Mouse (Mus musculus): Measurements from ENCODE around the gene Frrs1. TPM values are rescaled to one million over a fixed set of nuclear protein-coding genes. Genes with fewer than 3 reads are reported as not detected.
A peak's percentile ranks its signal among the peaks of the same experiment; 100 is the strongest.

Gene Frrs1
- polyA plus RNA-seq, 1 experiment: 49.7 TPM

DNA sequence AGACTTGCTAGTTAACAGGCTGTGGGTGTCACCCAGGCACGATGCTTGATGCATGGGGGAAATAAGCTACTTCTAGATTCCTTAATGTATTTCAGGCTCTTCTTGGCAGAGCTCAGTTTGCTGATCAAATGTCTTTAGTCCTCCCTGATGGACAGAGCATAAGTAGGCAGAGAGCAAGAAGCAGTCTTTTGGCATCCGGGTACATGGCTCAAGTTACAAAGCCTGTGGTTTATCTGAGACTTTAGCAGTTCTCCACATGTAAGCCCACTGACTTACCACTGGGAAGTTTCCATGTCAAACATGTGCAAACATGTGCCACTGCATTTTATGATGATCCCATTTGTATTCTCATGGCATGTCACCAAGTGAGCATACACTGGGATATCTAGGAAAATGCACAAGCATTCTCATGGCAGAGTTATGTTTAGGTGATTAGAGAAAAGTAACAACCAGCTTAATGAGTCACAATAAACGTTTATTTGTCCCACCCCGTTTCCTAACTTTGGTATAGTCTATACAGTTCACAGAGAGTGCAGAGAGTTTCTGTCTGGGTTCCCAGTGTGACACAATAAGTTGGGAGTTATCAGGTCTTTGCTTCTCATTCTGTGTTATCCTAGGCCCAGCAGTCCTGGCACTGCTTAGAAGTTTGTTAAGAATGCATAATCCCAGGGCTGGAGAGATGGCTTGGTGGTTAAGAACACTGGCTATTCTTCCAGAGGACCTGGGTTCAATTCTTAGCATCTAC is 32.6 kb upstream of the Frrs1 start:
- no peak overlapping the region for H3K4me3 ChIP-seq (ENCODE audit: insufficient read depth, low read depth, low read length)
- no peaks in the 10 kb centered on the region for H3K4me1 ChIP-seq (ENCODE audit: control insufficient read depth, insufficient read depth, low read length)
- no peak overlapping the region for H3K27ac ChIP-seq (ENCODE audit: insufficient read depth, low read depth, low read length)
- 66% methylated on average over 4 of the region's 4 CpGs for WGBS
- H3K36me3 ChIP-seq (ENCODE audit: control insufficient read depth, insufficient read depth, low read length): no peaks in the 10 kb centered on the region
- no peaks in the 10 kb centered on the region for H3K27me3 ChIP-seq (replicated peaks; ENCODE audit: control insufficient read depth, insufficient read depth, low read length)
- TF ChIP-seq POLR2A (IDR thresholded peaks at IDR 0.05; ENCODE audit: low read depth, low read length): no peak
- no peak for TF ChIP-seq CTCF (conservative IDR thresholded peaks at IDR 0.05; ENCODE audit: insufficient read depth, insufficient read length, low read depth, low read length)
- no peak for DNase-seq

GRCm38 (mm10) chr3:116829274-116829920 is 29.9 kb upstream of the Frrs1 start:
- H3K4me3 ChIP-seq (ENCODE audit: insufficient read depth, low read depth, low read length): no peak overlapping the region
- H3K27me3 ChIP-seq (replicated peaks; ENCODE audit: control insufficient read depth, insufficient read depth, low read length): no peaks in the 10 kb centered on the region
- no peak for DNase-seq
- H3K36me3 ChIP-seq (ENCODE audit: control insufficient read depth, insufficient read depth, low read length): no peaks in the 10 kb centered on the region
- H3K4me1 ChIP-seq (ENCODE audit: control insufficient read depth, insufficient read depth, low read length): no peaks in the 10 kb centered on the region
- WGBS: 88% methylated on average over 10 of the region's 10 CpGs
- TF ChIP-seq POLR2A (IDR thresholded peaks at IDR 0.05; ENCODE audit: low read depth, low read length) (no peak), CTCF (conservative IDR thresholded peaks at IDR 0.05; ENCODE audit: insufficient read depth, insufficient read length, low read depth, low read length) (no peak)
- no peak overlapping the region for H3K27ac ChIP-seq (ENCODE audit: insufficient read depth, low read depth, low read length)

DNA sequence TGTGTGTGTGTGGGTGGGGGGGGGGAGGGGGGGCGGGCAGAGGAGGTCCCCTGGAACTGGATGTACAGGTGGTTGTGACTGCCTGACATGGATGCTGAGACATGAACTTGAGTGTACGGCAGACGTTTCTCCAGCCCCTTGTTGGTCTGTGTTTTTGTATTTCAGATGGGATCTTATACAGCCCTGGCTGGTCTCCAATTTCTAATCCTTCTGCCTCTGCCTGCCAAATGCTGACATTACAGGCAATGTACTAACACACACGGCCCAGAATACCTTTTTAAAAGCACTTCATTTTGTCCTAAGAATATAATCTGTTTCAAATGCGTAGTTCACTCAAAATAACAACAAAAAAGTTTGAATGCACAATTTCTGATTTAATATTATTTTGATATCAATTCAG is 27.9 kb upstream of the Frrs1 start:
- no peaks in the 10 kb centered on the region for H3K27me3 ChIP-seq (replicated peaks; ENCODE audit: control insufficient read depth, insufficient read depth, low read length)
- H3K4me3 ChIP-seq (ENCODE audit: insufficient read depth, low read depth, low read length): no peak overlapping the region
- TF ChIP-seq POLR2A (IDR thresholded peaks at IDR 0.05; ENCODE audit: low read depth, low read length) (no peak), CTCF (conservative IDR thresholded peaks at IDR 0.05; ENCODE audit: insufficient read depth, insufficient read length, low read depth, low read length) (no peak)
- no peaks in the 10 kb centered on the region for H3K4me1 ChIP-seq (ENCODE audit: control insufficient read depth, insufficient read depth, low read length)
- no peak overlapping the region for H3K27ac ChIP-seq (ENCODE audit: insufficient read depth, low read depth, low read length)
- no peaks in the 10 kb centered on the region for H3K36me3 ChIP-seq (ENCODE audit: control insufficient read depth, insufficient read depth, low read length)
- DNase-seq: no peak
- WGBS: 68% methylated on average over 5 of the region's 5 CpGs

- Histone ChIP-seq H3K4me3 (ENCODE audit: insufficient read depth, low read depth, low read length) (no peak overlapping the region), H3K36me3 (ENCODE audit: control insufficient read depth, insufficient read depth, low read length) (no peaks in the 10 kb centered on the region), H3K27ac (ENCODE audit: insufficient read depth, low read depth, low read length) (no peak overlapping the region), H3K4me1 (ENCODE audit: control insufficient read depth, insufficient read depth, low read length) (no peaks in the 10 kb centered on the region), H3K27me3 (replicated peaks; ENCODE audit: control insufficient read depth, insufficient read depth, low read length) (no peaks in the 10 kb centered on the region)
- 75% methylated on average over 7 of the region's 7 CpGs for WGBS
- peak; percentile 38 for DNase-seq
- TF ChIP-seq POLR2A (IDR thresholded peaks at IDR 0.05; ENCODE audit: low read depth, low read length) (no peak), CTCF (conservative IDR thresholded peaks at IDR 0.05; ENCODE audit: insufficient read depth, insufficient read length, low read depth, low read length) (no peak)
These were observed 26.5 kb upstream of the Frrs1 start for GRCm38 (mm10) chr3:116832526-116833310.

GRCm38 (mm10) chr3:116833491-116833890 is 25.8 kb upstream of the Frrs1 start:
- Histone ChIP-seq H3K36me3 (ENCODE audit: control insufficient read depth, insufficient read depth, low read length) (no peaks in the 10 kb centered on the region), H3K27me3 (replicated peaks; ENCODE audit: control insufficient read depth, insufficient read depth, low read length) (no peaks in the 10 kb centered on the region), H3K4me3 (ENCODE audit: insufficient read depth, low read depth, low read length) (no peak overlapping the region), H3K27ac (ENCODE audit: insufficient read depth, low read depth, low read length) (no peak overlapping the region), H3K4me1 (ENCODE audit: control insufficient read depth, insufficient read depth, low read length) (no peaks in the 10 kb centered on the region)
- no peak for DNase-seq
- 92% methylated on average over 4 of the region's 4 CpGs for WGBS
- TF ChIP-seq CTCF (conservative IDR thresholded peaks at IDR 0.05; ENCODE audit: insufficient read depth, insufficient read length, low read depth, low read length) (no peak), POLR2A (IDR thresholded peaks at IDR 0.05; ENCODE audit: low read depth, low read length) (no peak)

DNA sequence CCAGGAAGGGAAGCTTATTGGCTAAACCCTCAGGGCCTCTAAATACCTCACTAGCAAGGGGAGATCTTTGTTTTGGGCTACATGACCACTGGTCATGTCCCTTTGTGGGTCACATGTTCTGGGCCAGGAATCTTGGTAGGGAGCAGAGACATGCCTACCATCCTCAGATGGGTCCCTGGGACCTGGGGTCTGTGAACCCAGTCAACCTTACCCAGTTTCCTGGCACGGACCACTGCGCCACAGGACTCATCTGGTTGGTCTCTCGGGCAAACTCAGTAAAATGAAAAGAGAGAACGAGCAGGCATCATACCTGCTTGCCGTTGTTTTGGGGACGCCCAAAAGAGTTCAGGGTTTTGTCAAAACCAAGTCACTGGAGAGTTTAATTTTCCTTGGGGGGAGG is 25.0 kb upstream of the Frrs1 start:
- TF ChIP-seq CTCF (conservative IDR thresholded peaks at IDR 0.05; ENCODE audit: insufficient read depth, insufficient read length, low read depth, low read length) (no peak), POLR2A (IDR thresholded peaks at IDR 0.05; ENCODE audit: low read depth, low read length) (no peak)
- Histone ChIP-seq H3K4me1 (ENCODE audit: control insufficient read depth, insufficient read depth, low read length) (no peaks in the 10 kb centered on the region), H3K4me3 (ENCODE audit: insufficient read depth, low read depth, low read length) (no peak overlapping the region), H3K27ac (ENCODE audit: insufficient read depth, low read depth, low read length) (no peak overlapping the region), H3K27me3 (replicated peaks; ENCODE audit: control insufficient read depth, insufficient read depth, low read length) (no peaks in the 10 kb centered on the region), H3K36me3 (ENCODE audit: control insufficient read depth, insufficient read depth, low read length) (no peaks in the 10 kb centered on the region)
- no peak for DNase-seq
- 90% methylated on average over 6 of the region's 6 CpGs for WGBS

DNA sequence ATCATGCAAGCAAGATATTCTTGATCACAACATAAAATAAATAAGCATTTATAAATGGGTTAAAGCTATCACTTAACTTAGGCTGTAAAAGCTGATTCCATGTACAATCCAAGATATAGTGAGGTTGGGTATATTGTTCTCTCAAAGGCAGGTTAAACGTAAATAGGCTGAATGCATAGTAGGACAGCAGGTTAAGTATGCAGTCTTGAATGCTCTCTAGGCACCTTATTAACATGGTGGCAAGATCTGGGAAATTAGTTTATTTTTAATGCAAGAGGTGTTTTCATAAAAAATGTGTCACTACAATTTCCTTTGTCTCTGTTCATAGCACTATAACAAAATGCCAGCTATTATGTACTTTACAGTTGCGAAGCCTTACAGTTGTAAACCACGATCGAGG is 23.9 kb upstream of the Frrs1 start:
- H3K4me1 ChIP-seq (ENCODE audit: control insufficient read depth, insufficient read depth, low read length): no peaks in the 10 kb centered on the region
- no peak overlapping the region for H3K4me3 ChIP-seq (ENCODE audit: insufficient read depth, low read depth, low read length)
- no peaks in the 10 kb centered on the region for H3K27me3 ChIP-seq (replicated peaks; ENCODE audit: control insufficient read depth, insufficient read depth, low read length)
- 47% methylated on average over 4 of the region's 4 CpGs for WGBS
- no peak for DNase-seq
- TF ChIP-seq POLR2A (IDR thresholded peaks at IDR 0.05; ENCODE audit: low read depth, low read length): no peak
- TF ChIP-seq CTCF (conservative IDR thresholded peaks at IDR 0.05; ENCODE audit: insufficient read depth, insufficient read length, low read depth, low read length): no peak
- no peaks in the 10 kb centered on the region for H3K36me3 ChIP-seq (ENCODE audit: control insufficient read depth, insufficient read depth, low read length)
- no peak overlapping the region for H3K27ac ChIP-seq (ENCODE audit: insufficient read depth, low read depth, low read length)
